Mouse (Mus musculus) adrenal gland, postnatal 25 days (tissue): ENCODE results near the gene Spns3. TPM values are rescaled to one million over a fixed set of nuclear protein-coding genes. Genes with fewer than 3 reads are reported as not detected.

Experiments used
- DNase-seq: peaks from one replicate; pipeline ENCODE4 v3.0.0; 2021; ENCODE audit warnings: mixed read lengths
- total RNA-seq: library from RNA; stranded (reverse); gene quantifications from 2 replicates; pipeline ENCODE4 v1.2.3, GENCODE M21; 2021

Gene Spns3
- total RNA-seq, 1 experiment from 2014 or later = 0.24 TPM

DNA sequence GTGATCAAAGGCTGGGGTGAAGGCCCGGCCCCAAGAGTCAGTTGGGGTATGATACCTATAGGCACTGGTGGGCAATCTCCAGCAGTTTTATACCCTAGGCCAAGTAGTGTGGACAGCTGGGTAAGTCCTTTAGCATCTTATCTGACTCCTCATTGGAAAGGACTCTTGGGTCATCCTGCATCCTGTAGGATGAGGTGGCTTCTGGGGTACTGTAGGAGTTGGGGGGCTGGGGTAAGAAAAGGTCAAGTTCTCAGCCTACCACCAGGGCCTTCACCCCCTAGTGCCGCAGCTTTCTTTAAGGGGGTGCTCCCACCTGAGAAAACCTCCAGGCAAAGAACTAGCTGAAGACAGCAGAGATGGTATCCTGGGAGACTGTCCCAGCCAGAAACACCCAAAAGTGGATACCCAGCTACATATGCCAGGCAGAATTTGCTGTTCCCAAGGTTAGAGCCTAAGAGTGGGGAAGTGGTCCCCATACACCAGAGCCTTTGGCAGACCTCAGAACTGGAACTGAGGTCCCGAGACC is 98.1 kb downstream of the Spns3 start:
- DNase-seq = no peak

DNA sequence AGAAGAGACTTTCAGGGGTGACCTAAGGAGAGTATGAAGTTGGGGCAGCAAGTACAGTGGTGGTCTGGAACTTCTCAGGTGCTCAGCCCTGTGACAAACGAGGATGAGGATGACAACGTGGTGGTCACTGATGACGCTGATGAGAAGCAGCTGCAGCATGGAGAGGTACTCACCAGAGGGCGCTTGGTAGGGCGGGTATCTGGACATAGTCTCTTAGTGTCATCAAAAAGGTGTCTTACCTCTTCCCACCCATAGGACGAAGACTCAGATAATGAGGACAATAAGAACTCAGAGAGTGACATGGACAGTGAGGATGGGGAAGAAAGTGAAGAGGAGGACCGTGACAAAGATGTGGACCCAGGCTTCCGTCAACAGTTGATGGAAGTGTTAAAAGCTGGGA is 102.8 kb downstream of the Spns3 start:
- no peak for DNase-seq

DNA sequence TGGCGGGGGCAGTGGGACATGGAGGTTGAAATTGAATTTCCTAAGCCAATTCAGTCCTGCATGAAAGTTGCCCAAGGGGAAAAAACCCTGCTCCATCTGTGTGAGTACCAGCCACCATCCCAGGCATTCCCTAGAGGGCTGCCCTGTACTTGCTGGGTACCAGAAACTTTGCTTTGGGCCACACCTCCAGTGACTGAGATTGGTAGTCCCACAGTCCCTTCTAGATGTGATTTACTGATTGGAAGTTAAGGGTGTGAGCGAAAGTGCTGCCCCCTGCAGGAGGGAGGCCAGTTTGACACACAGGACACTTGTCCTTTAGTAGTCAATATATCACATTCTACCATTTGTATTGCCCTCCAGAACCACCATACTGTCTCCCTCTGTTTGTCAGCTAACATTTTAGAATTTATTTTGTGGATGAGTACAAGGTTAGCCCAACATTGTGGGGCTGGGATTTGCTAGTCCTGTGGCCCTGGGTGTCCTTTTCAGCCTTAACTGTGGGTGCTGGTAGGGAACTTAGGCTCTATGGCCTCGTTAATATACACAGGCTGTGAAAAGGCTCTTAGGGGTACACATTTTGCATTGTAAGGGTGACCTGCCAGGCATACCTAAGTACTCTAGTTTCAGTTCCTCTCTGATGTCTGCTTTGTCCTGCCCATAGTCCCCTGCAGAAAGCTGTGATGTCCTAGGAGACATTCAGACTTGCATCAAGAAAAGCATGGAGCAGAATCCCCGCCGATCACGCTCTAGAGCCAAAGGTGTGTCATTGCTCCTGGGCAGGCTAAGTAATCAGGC is 103.8 kb downstream of the Spns3 start:
- peak; percentile 37 for DNase-seq

Other genes with a start within 250 kb of the Spns3 start
- 23.7 and 28.4 TPM in 2 replicates for gene Xaf1, start 248.9 kb downstream of the Spns3 start, total RNA-seq
- gene Fbxo39, start 236.1 kb downstream of the Spns3 start, total RNA-seq = 0.18 TPM in 1 of 2 replicates, not detected in the other
- 0.21 TPM in 1 of 2 replicates, not detected in the other for gene Tekt1, start 188.1 kb downstream of the Spns3 start, total RNA-seq
- gene Smtnl2, start 138.8 kb downstream of the Spns3 start, total RNA-seq = 2.6 and 2.7 TPM in 2 replicates
- 3.7 and 4.4 TPM in 2 replicates for gene Ggt6, start 115.0 kb downstream of the Spns3 start, total RNA-seq
- gene Mybbp1a, start 109.2 kb downstream of the Spns3 start, total RNA-seq = 83.9 and 101 TPM in 2 replicates
- 2.2 and 3.3 TPM in 2 replicates for gene Spns2, start 60.6 kb downstream of the Spns3 start, total RNA-seq
- gene Ube2g1, start 56.8 kb upstream of the Spns3 start, total RNA-seq = 47.8 and 49.2 TPM in 2 replicates
- 42.1 and 49.1 TPM in 2 replicates for gene Ankfy1, start 139.5 kb upstream of the Spns3 start, total RNA-seq
- 21.1 and 23.0 TPM in 2 replicates for gene Cyb5d2, start 245.6 kb upstream of the Spns3 start, total RNA-seq
- gene Zzef1, start 245.7 kb upstream of the Spns3 start, total RNA-seq = 37.4 and 44.1 TPM in 2 replicates